Mouse (Mus musculus): Measurements from ENCODE around the gene Phf21a. TPM values are rescaled to one million over a fixed set of nuclear protein-coding genes. Genes with fewer than 3 reads are reported as not detected.

The Phf21a gene
- total RNA-seq, 1 experiment from 2014 or later, result 95.3 TPM

DNA sequence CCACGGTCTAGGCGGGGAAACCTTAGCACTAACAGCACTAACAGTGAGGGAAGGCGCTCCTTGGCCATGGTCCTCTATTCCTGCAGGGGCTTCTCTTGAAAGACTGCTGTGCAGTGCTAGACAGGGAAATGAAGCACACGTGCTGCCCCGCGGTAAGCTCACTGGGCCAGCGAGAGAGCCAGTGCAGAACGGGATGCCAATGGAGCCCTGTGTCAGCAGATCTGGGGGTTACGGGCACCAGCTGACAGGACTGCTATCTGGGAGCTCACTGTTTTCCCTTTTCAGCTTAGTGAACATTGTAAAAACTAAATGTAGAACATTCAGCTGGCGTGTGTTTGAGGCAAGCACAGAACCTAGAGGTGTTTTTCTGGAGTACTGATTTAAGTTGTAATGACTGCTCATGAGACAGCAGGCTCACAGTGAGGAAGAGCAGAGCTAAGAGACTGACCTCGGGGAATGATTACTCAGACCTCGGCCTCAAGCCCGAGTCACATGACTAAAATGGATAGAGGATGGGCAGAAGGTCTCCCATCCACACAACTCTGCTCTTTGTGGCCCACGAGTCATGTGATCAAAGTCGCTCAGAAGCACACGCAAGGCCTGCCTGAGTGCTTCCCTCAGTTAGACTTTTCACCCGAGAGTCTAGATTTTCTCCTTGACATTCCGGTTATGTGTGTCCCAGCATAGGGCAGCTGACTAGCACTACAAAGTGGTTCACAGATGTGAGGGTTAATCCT lies 315.6 kb downstream of the Phf21a start:
- DNase-seq, result no peak

DNA sequence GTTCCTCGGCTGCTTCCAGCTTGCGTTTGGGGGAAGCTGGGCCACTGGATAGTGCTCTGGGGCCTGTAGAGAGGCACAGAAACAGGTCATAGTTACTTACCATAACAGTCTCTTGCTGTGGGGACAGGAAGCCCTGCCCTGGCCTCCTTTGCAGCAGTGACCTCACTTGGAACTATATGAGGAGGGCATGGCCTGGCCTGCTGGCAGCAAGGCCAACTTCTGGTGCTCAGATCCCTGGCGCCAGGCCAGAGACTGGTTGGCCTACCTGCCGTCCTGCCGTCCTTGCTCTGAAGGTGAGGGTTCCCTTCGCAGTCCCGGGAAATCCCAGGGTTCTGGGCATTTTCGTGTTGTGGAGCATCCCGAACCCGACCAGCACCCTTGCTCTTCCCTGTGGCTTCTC lies 318.8 kb downstream of the Phf21a start:
- no peak for DNase-seq

Small RNA genes lying within 50 kb of the gene (microRNA-seq; reads per million reads assigned to microRNA genes)
- gene Mir1955, result 15.1 to 20.6 reads per million in 2 experiments
- 0 reads per million in 2 experiments for gene Mir7000

Other genes with a start within 250 kb of the Phf21a start
- gene Chrm4, start 165.9 kb upstream of the Phf21a start, total RNA-seq (2021), result 0.94 and 1.7 TPM in 2 replicates
- 3.5 and 5.8 TPM in 2 replicates for gene Mdk, start 160.8 kb upstream of the Phf21a start, total RNA-seq (2021)
- not detected in 2 replicates for gene Gm9821, start 147.4 kb upstream of the Phf21a start, total RNA-seq (2021)
- gene Dgkz, start 117.3 kb upstream of the Phf21a start, total RNA-seq (2021), result 42.2 and 61.5 TPM in 2 replicates
- 4.3 and 8.4 TPM in 2 replicates for gene Creb3l1, start 68.6 kb upstream of the Phf21a start, total RNA-seq (2021)

Data from adrenal gland, postnatal 25 days (tissue).